Mouse (Mus musculus): Measurements from ENCODE around the gene Zbtb34. TPM values are rescaled to one million over a fixed set of nuclear protein-coding genes. Genes with fewer than 3 reads are reported as not detected.

The Zbtb34 gene
- polyA plus RNA-seq, 1 experiment from 2014 or later, result 6.0 TPM

GRCm38 (mm10) chr2:33430081-33430770 is 898 bp downstream of the Zbtb34 start:
- Histone ChIP-seq H3K4me2 (ENCODE audit: low read length) (peak overlapping the region; percentile 89), H3K27me3 (replicated peaks; ENCODE audit: control insufficient read depth, insufficient read depth, low read length) (no peaks in the 10 kb centered on the region), H3K9ac (ENCODE audit: low read length) (peak overlapping the region; percentile 91), H3K27ac (ENCODE audit: low read depth) (peak overlapping the region; percentile 43), H3K4me3 (ENCODE audit: low read depth, low read length) (peak overlapping the region; percentile 91), H3K36me3 (ENCODE audit: control insufficient read depth, insufficient read depth, low read length) (peaks cover 14% of the 10 kb centered on the region; the same call in 1 of the 2 replicates), H3K4me1 (replicated peaks; ENCODE audit: control insufficient read depth, insufficient read depth, low read length) (peaks cover 18% of the 10 kb centered on the region), H3K9me3 (ENCODE audit: control insufficient read depth, low read length) (no peaks in the 10 kb centered on the region)
- WGBS, result 8% methylated on average over 13 of the region's 13 CpGs
- ATAC-seq (replicated peaks; ENCODE audit: low FRiP score, low TSS enrichment, low read depth) (0 out of 2 replicates have a peak, but pooled peaks have one; percentile 12), DNase-seq (ENCODE audit: low spot score) (no peak)

DNA sequence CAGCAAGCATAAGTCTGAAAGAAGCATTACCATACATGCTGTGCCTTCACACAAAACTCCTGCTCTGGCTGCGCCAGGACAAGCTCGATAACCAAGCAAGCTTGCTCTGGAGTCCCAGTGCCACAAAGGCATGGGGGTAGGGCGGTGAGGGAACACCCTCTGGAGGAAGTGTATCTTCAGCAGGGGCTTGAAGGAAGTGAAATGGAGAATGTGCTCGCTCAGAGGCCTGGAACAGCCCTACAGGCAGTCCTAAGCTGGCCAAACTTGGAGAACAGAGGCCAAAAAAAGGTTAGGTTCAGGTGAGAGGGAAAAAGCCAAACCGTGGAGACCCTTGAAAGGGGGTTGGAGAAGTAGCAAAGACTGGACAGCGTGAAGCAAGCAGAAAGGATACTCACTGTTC is 1.8 kb downstream of the Zbtb34 start:
- Histone ChIP-seq H3K4me2 (ENCODE audit: low read length) (peak overlapping the region; percentile 89), H3K36me3 (ENCODE audit: control insufficient read depth, insufficient read depth, low read length) (peaks cover 14% of the 10 kb centered on the region; the same call in 1 of the 2 replicates), H3K27me3 (replicated peaks; ENCODE audit: control insufficient read depth, insufficient read depth, low read length) (no peaks in the 10 kb centered on the region), H3K9me3 (ENCODE audit: control insufficient read depth, low read length) (no peaks in the 10 kb centered on the region), H3K9ac (ENCODE audit: low read length) (peak overlapping the region; percentile 91), H3K27ac (ENCODE audit: low read depth) (no peak overlapping the region), H3K4me1 (replicated peaks; ENCODE audit: control insufficient read depth, insufficient read depth, low read length) (peaks cover 18% of the 10 kb centered on the region), H3K4me3 (ENCODE audit: low read depth, low read length) (peak overlapping the region; percentile 91)
- 47% methylated on average over 6 of the region's 6 CpGs for WGBS
- ATAC-seq (replicated peaks; ENCODE audit: low FRiP score, low TSS enrichment, low read depth), result no peak
- peak; percentile 61 for DNase-seq (ENCODE audit: low spot score)

GRCm38 (mm10) chr2:33426640-33427398 is 4.3 kb downstream of the Zbtb34 start:
- 72% methylated on average over 10 of the region's 10 CpGs for WGBS
- H3K4me3 ChIP-seq (ENCODE audit: low read depth, low read length), result no peak overlapping the region
- H3K27ac ChIP-seq (ENCODE audit: low read depth), result no peak overlapping the region
- peaks cover 18% of the 10 kb centered on the region for H3K4me1 ChIP-seq (replicated peaks; ENCODE audit: control insufficient read depth, insufficient read depth, low read length)
- ATAC-seq (replicated peaks; ENCODE audit: low FRiP score, low TSS enrichment, low read depth) (no peak), DNase-seq (ENCODE audit: low spot score) (no peak)
- H3K9ac ChIP-seq (ENCODE audit: low read length), result no peak overlapping the region
- no peaks in the 10 kb centered on the region for H3K9me3 ChIP-seq (ENCODE audit: control insufficient read depth, low read length)
- peaks cover 28% of the 10 kb centered on the region for H3K36me3 ChIP-seq (ENCODE audit: control insufficient read depth, insufficient read depth, low read length)
- no peaks in the 10 kb centered on the region for H3K27me3 ChIP-seq (replicated peaks; ENCODE audit: control insufficient read depth, insufficient read depth, low read length)
- H3K4me2 ChIP-seq (ENCODE audit: low read length), result no peak overlapping the region

GRCm38 (mm10) chr2:33417454-33417853 is 13.7 kb downstream of the Zbtb34 start:
- Histone ChIP-seq H3K4me1 (replicated peaks; ENCODE audit: control insufficient read depth, insufficient read depth, low read length) (no peaks in the 10 kb centered on the region), H3K27ac (ENCODE audit: low read depth) (no peak overlapping the region), H3K9me3 (ENCODE audit: control insufficient read depth, low read length) (no peaks in the 10 kb centered on the region), H3K36me3 (ENCODE audit: control insufficient read depth, insufficient read depth, low read length) (peaks cover 36% of the 10 kb centered on the region; the same call in 1 of the 2 replicates), H3K9ac (ENCODE audit: low read length) (no peak overlapping the region), H3K4me3 (ENCODE audit: low read depth, low read length) (no peak overlapping the region), H3K4me2 (ENCODE audit: low read length) (no peak overlapping the region), H3K27me3 (replicated peaks; ENCODE audit: control insufficient read depth, insufficient read depth, low read length) (no peaks in the 10 kb centered on the region)
- 66% methylated on average over 4 of the region's 4 CpGs for WGBS
- no peak for ATAC-seq (replicated peaks; ENCODE audit: low FRiP score, low TSS enrichment, low read depth)
- no peak for DNase-seq (ENCODE audit: low spot score)

DNA sequence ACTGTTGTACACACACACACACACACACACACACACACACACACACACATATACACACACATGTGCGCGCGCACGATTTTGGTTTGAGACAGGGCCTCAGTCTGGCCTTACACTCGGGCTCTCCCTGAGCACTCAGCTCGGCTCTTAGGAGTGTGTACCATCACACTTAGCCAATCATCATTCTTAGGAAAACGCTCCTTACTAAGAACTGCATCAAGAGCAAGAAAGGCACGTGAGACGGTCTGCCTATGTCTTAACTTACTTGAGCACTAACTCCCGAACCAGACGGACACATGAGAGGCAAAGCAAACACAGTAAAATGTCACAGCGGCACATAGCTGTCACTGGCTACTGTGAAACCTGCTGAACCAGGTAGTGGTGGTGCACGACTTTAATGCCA is 17.1 kb downstream of the Zbtb34 start:
- DNase-seq (ENCODE audit: low spot score) (no peak), ATAC-seq (replicated peaks; ENCODE audit: low FRiP score, low TSS enrichment, low read depth) (no peak)
- H3K27ac ChIP-seq (ENCODE audit: low read depth), result no peak overlapping the region
- no peaks in the 10 kb centered on the region for H3K4me1 ChIP-seq (replicated peaks; ENCODE audit: control insufficient read depth, insufficient read depth, low read length)
- no peak overlapping the region for H3K4me2 ChIP-seq (ENCODE audit: low read length)
- peaks cover 57% of the 10 kb centered on the region for H3K36me3 ChIP-seq (ENCODE audit: control insufficient read depth, insufficient read depth, low read length)
- H3K4me3 ChIP-seq (ENCODE audit: low read depth, low read length), result no peak overlapping the region
- H3K9ac ChIP-seq (ENCODE audit: low read length), result no peak overlapping the region
- H3K9me3 ChIP-seq (ENCODE audit: control insufficient read depth, low read length), result no peaks in the 10 kb centered on the region
- WGBS, result 82% methylated on average over 13 of the region's 13 CpGs
- no peaks in the 10 kb centered on the region for H3K27me3 ChIP-seq (replicated peaks; ENCODE audit: control insufficient read depth, insufficient read depth, low read length)

GRCm38 (mm10) chr2:33412111-33412510 is 19.0 kb downstream of the Zbtb34 start:
- DNase-seq (ENCODE audit: low spot score) (no peak), ATAC-seq (replicated peaks; ENCODE audit: low FRiP score, low TSS enrichment, low read depth) (0 out of 2 replicates have a peak, but pooled peaks have one; percentile 32)
- WGBS, result 81% methylated on average over 14 of the region's 14 CpGs
- H3K27me3 ChIP-seq (replicated peaks; ENCODE audit: control insufficient read depth, insufficient read depth, low read length), result no peaks in the 10 kb centered on the region
- no peak overlapping the region for H3K4me2 ChIP-seq (ENCODE audit: low read length)
- H3K36me3 ChIP-seq (ENCODE audit: control insufficient read depth, insufficient read depth, low read length), result peaks cover 63% of the 10 kb centered on the region
- no peaks in the 10 kb centered on the region for H3K4me1 ChIP-seq (replicated peaks; ENCODE audit: control insufficient read depth, insufficient read depth, low read length)
- no peaks in the 10 kb centered on the region for H3K9me3 ChIP-seq (ENCODE audit: control insufficient read depth, low read length)
- H3K9ac ChIP-seq (ENCODE audit: low read length), result no peak overlapping the region
- H3K27ac ChIP-seq (ENCODE audit: low read depth), result no peak overlapping the region
- H3K4me3 ChIP-seq (ENCODE audit: low read depth, low read length), result no peak overlapping the region

GRCm38 (mm10) chr2:33403511-33404003 is 27.6 kb downstream of the Zbtb34 start:
- Histone ChIP-seq H3K4me2 (ENCODE audit: low read length) (no peak overlapping the region), H3K27me3 (replicated peaks; ENCODE audit: control insufficient read depth, insufficient read depth, low read length) (no peaks in the 10 kb centered on the region), H3K4me1 (replicated peaks; ENCODE audit: control insufficient read depth, insufficient read depth, low read length) (no peaks in the 10 kb centered on the region), H3K27ac (ENCODE audit: low read depth) (no peak overlapping the region), H3K9me3 (ENCODE audit: control insufficient read depth, low read length) (no peaks in the 10 kb centered on the region), H3K9ac (ENCODE audit: low read length) (no peak overlapping the region), H3K36me3 (ENCODE audit: control insufficient read depth, insufficient read depth, low read length) (0 out of 2 replicates have a peak, but pooled peaks cover 10% of the 10 kb centered on the region), H3K4me3 (ENCODE audit: low read depth, low read length) (no peak overlapping the region)
- 68% methylated on average over 4 of the region's 4 CpGs for WGBS
- ATAC-seq (replicated peaks; ENCODE audit: low FRiP score, low TSS enrichment, low read depth), result no peak
- DNase-seq (ENCODE audit: low spot score), result no peak

DNA sequence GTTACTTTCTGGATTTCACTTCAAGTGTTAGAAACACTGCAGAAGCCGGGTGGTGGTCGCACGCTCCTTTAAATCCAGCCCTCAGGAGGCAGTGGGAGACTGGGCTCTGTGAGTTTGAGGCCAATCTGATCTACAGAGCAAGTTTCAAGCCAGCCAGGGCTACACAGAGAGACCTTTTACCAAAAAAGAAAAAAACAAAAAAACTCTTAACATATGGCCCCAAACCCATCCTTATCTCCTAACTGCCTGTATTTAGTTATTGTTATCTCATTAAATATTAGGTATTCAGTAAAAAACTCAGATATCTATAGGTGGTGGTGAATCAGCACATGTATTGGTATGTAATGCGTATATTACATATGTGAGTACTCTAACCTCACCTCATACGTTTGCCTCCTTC is 28.5 kb downstream of the Zbtb34 start:
- H3K9me3 ChIP-seq (ENCODE audit: control insufficient read depth, low read length), result no peaks in the 10 kb centered on the region
- H3K4me2 ChIP-seq (ENCODE audit: low read length), result no peak overlapping the region
- no peak overlapping the region for H3K9ac ChIP-seq (ENCODE audit: low read length)
- no peak for DNase-seq (ENCODE audit: low spot score)
- ATAC-seq (replicated peaks; ENCODE audit: low FRiP score, low TSS enrichment, low read depth), result no peak
- WGBS, result 62% methylated on average over 5 of the region's 5 CpGs
- no peaks in the 10 kb centered on the region for H3K4me1 ChIP-seq (replicated peaks; ENCODE audit: control insufficient read depth, insufficient read depth, low read length)
- no peak overlapping the region for H3K27ac ChIP-seq (ENCODE audit: low read depth)
- no peak overlapping the region for H3K4me3 ChIP-seq (ENCODE audit: low read depth, low read length)
- no peaks in the 10 kb centered on the region for H3K27me3 ChIP-seq (replicated peaks; ENCODE audit: control insufficient read depth, insufficient read depth, low read length)
- 0 out of 2 replicates have a peak, but pooled peaks cover 4% of the 10 kb centered on the region for H3K36me3 ChIP-seq (ENCODE audit: control insufficient read depth, insufficient read depth, low read length)
